Mouse (Mus musculus) thymus, postnatal 4 days (tissue): ENCODE measurements at regions not wholly inside any gene's neighbourhood (a gene's known extent, or its start where the extent isn't known, plus 50 kb on each side); places are given as distances from the start of the nearest gene placed in this dataset.
A peak's percentile ranks its signal among the peaks of the same experiment; 100 is the strongest.
"Not testable (repeated sequence)": the region's sequence is repeated elsewhere in the genome, so short reads cannot be mapped to it uniquely, and the experiment has no call there.

Experiments used
- DNase-seq: peaks from one replicate; pipeline ENCODE4 v3.0.0; 2021

- no peak for DNase-seq
These were observed 188.1 kb upstream of the Rhobtb1 start for GRCm38 (mm10) chr10:68963090-68963489.

GRCm38 (mm10) chr10:68965271-68965670 lies 186.0 kb upstream of the Rhobtb1 start:
- DNase-seq: no peak

- no peak for DNase-seq
These were observed 183.0 kb upstream of the Rhobtb1 start for GRCm38 (mm10) chr10:68967976-68968968.

GRCm38 (mm10) chr10:68970521-68970920 lies 180.7 kb upstream of the Rhobtb1 start:
- no peak for DNase-seq

GRCm38 (mm10) chr10:68974771-68975170 lies 176.5 kb upstream of the Rhobtb1 start:
- DNase-seq: no peak

- no peak for DNase-seq
These were observed 174.7 kb upstream of the Rhobtb1 start for GRCm38 (mm10) chr10:68976443-68977025.

- DNase-seq: peak; percentile 36
These were observed 173.1 kb upstream of the Rhobtb1 start for GRCm38 (mm10) chr10:68978115-68978514.

- no peak for DNase-seq
These were observed 171.3 kb upstream of the Rhobtb1 start for GRCm38 (mm10) chr10:68979949-68980348.

GRCm38 (mm10) chr10:68982288-68982687 lies 168.9 kb upstream of the Rhobtb1 start:
- DNase-seq: no peak

GRCm38 (mm10) chr10:68990584-68990983 lies 160.7 kb upstream of the Rhobtb1 start:
- no peak for DNase-seq

- DNase-seq: no peak
These were observed 151.6 kb upstream of the Rhobtb1 start for GRCm38 (mm10) chr10:68999610-69000009.

- DNase-seq: no peak
These were observed 149.4 kb upstream of the Rhobtb1 start for GRCm38 (mm10) chr10:69001654-69002435.

- peak; percentile 84 for DNase-seq
These were observed 145.9 kb upstream of the Rhobtb1 start for GRCm38 (mm10) chr10:69005199-69005872.

GRCm38 (mm10) chr10:69008679-69009078 lies 142.6 kb upstream of the Rhobtb1 start:
- DNase-seq: not testable (repeated sequence)

- DNase-seq: no peak
These were observed 130.2 kb upstream of the Rhobtb1 start for GRCm38 (mm10) chr10:69020811-69021743.

GRCm38 (mm10) chr10:69033410-69033809 lies 117.8 kb upstream of the Rhobtb1 start:
- DNase-seq: no peak

GRCm38 (mm10) chr10:69034390-69035120 lies 116.7 kb upstream of the Rhobtb1 start:
- DNase-seq: no peak

GRCm38 (mm10) chr10:69035536-69035935 lies 115.7 kb upstream of the Rhobtb1 start:
- not testable (repeated sequence) for DNase-seq

GRCm38 (mm10) chr10:69036096-69036495 lies 115.1 kb upstream of the Rhobtb1 start:
- DNase-seq: no peak

GRCm38 (mm10) chr10:69044171-69044651 lies 107.0 kb upstream of the Rhobtb1 start:
- DNase-seq: no peak

GRCm38 (mm10) chr10:69045275-69045674 lies 106.0 kb upstream of the Rhobtb1 start:
- DNase-seq: no peak
